16 mouse cellular contexts compared by ENCODE assay signal in genomic region chr14:12607025-12607424, GRCm38 (mm10).
"Had no signal": no experiment of that assay in that cellular context is flagged by ENCODE, and none has a peak within 500 bp of the region (broad histone marks: within the 10 kb centered on the region; RNA-seq: fewer than 3 reads in every experiment).

No protein-coding gene starts in this region.

- H3K27me3 ChIP-seq: neural tube, embryonic 13.5 days; neural tube, embryonic 15.5 days; stomach, embryonic 15.5 days had no signal

- H3K4me2 ChIP-seq: neural tube, embryonic 13.5 days; neural tube, embryonic 15.5 days; stomach, embryonic 15.5 days had no signal

- DNase-seq: retina, postnatal 1 day; right cerebral cortex, adult 18-20 months; right cerebral cortex, postnatal 14 days; right cerebral cortex, postnatal 25 days; right cerebral cortex, postnatal 4 days; spleen, adult 18-20 months; thymus, adult 18-20 months; thymus, adult 2 months; thymus, postnatal 14 days; thymus, postnatal 25 days; thymus, postnatal 36 days; thymus, postnatal 4 days had no signal

- H3K4me3 ChIP-seq: neural tube, embryonic 13.5 days; neural tube, embryonic 15.5 days; stomach, embryonic 15.5 days had no signal

- H3K4me1 ChIP-seq: neural tube, embryonic 13.5 days; neural tube, embryonic 15.5 days; stomach, embryonic 15.5 days had no signal

- H3K36me3 ChIP-seq: stomach, embryonic 15.5 days had no signal

- H3K9me3 ChIP-seq: neural tube, embryonic 13.5 days; neural tube, embryonic 15.5 days; stomach, embryonic 15.5 days had no signal

- H3K9ac ChIP-seq: neural tube, embryonic 13.5 days; neural tube, embryonic 15.5 days; stomach, embryonic 15.5 days had no signal

- H3K27ac ChIP-seq: neural tube, embryonic 13.5 days; neural tube, embryonic 15.5 days; stomach, embryonic 15.5 days; stomach, postnatal 0 days had no signal
